Mouse (Mus musculus) brain, embryonic 14.5 days (tissue): ENCODE results near the gene Cyp1a2.

Experiments used
- CTCF ChIP-seq: fragments of 200-500 bp; IDR thresholded peaks from 2 replicates; pipeline ENCODE4 v1.5.1; 2012; ENCODE audit warnings: inconsistent platforms, mild to moderate bottlenecking, moderate library complexity, borderline replicate concordance; ENCODE audit not compliant: insufficient read depth, insufficient read length; ENCODE audit errors: extremely low read depth
- POLR2A ChIP-seq: fragments of 200-500 bp; IDR thresholded peaks from 2 replicates; pipeline ENCODE4 v1.6.1; 2012; ENCODE audit warnings: mild to moderate bottlenecking, inconsistent platforms, borderline replicate concordance; ENCODE audit not compliant: poor library complexity, insufficient read depth, insufficient read length, severe bottlenecking; ENCODE audit errors: extremely low read depth

- TF ChIP-seq CTCF = no peak
- no peak for TF ChIP-seq POLR2A
Measured at GRCm38 (mm10) chr9:57660501-57660900, 23.0 kb downstream of the Cyp1a2 start.
